Mouse (Mus musculus) heart, postnatal 10 days (tissue): ENCODE results near the gene Gm3755. TPM values are rescaled to one million over a fixed set of nuclear protein-coding genes. Genes with fewer than 3 reads are reported as not detected.
"Not testable (repeated sequence)": the region's sequence is repeated elsewhere in the genome, so short reads cannot be mapped to it uniquely, and the experiment has no call there.

Source experiments
- DNase-seq, 2 experiments: peaks; one replicate each; pipeline ENCODE4 v3.0.0; 2021
- intact Hi-C: fragments of 180-260 bp; cut with DNase I; formaldehyde crosslinking; loops from one replicate; pipeline ENCODE4 v1.15.1; 2025
- total RNA-seq, 2 experiments: library from RNA; stranded (reverse); gene quantifications; 2 replicates each; pipeline ENCODE4 v1.2.3; 2021

Gm3755 gene
- not detected for total RNA-seq

DNA sequence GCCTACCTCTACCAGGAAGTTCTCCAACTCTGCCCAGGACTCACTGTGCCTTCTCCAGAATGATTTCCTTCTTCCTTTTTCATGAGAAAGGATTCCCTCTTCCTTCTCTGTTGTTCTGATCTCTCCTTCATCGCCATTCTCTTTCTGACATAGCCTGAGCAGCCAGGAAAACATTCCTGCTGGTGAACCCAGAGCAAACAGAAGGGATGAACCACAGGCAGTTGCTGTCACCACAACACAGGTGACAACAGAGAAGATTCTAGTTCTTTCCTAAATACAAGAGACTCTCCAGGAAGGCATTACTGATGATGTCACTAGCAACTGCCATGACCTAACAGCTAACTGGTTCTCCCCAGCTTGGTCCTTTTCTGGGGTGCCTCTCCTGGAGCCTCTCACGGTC, at the start of gene Gm3755:
TSS of gene Gm3755 (minus strand) at position 101 of the 400 bp plus-strand sequence.
- DNase-seq, intact Hi-C loops: not testable (repeated sequence)

DNA sequence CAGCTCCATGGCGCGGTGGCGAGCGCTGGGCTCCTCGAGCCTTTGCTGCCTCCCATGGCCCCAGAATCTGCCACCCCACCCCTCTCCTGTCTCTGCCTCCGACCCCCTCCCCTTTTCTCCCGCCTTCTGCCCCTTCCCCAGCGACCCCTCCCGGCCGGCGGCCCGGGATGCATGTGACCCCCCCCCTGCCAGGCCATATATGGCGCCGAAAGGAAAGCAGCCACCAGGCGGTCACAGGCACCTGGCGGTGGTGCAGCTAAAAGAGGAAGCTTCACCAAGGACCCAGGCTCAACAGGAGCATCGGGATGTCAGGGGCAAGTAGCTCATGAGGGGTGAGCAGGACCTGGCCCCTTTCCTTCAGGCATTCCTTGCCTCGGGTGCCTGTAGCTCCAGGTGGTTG, 38.0 kb upstream of the Gm3755 start:
- intact Hi-C loops: not testable (repeated sequence)
- peak in 1 of 2 experiments; percentile 2 for DNase-seq

GRCm38 (mm10) chr14:7483662-7484061, 32.9 kb upstream of the Gm3755 start, which contains the start of gene Gm3752:
TSS of gene Gm3752 (minus strand) at chr14:7483762.
- DNase-seq, intact Hi-C loops: not testable (repeated sequence)

DNA sequence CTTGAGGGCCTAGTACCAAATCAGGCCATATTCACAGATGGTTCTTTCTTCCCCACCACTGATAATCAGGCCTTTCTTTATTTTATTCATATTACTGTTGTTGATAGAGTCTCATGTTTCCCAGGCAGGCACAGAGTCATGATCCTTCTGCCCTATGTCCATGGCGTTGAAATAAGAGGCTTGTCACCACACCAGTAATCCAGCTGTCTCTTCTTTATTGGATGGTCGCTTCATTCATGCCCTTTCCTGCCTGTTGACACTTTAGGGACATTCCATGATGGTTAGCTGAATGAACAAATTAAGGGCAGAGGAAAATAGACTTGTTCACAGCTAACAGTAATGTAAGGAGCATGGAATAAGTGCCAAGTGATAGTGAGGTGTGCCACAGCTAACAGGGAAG, 28.2 kb downstream of the Gm3755 start:
- DNase-seq, intact Hi-C loops: not testable (repeated sequence)

Other genes with a start within 250 kb of the Gm3755 start
- not detected for gene Gm3727, start 186.2 kb downstream of the Gm3755 start, total RNA-seq
- under 1 TPM; 0.25 to 0.43 TPM for gene Gm3739, start 135.9 kb downstream of the Gm3755 start, total RNA-seq
- gene Gm5797, start 118.5 kb downstream of the Gm3755 start, total RNA-seq: not detected
- not detected for gene Gm8374, start 85.8 kb downstream of the Gm3755 start, total RNA-seq
- under 1 TPM; 0.20 to 0.29 TPM for gene Gm3752, start 32.8 kb upstream of the Gm3755 start, total RNA-seq
- gene Gm3558, start 117.6 kb upstream of the Gm3755 start, total RNA-seq: 1 to 10 TPM; 4.0 to 5.0 TPM
- gene Gm10338, start 144.7 kb upstream of the Gm3755 start, total RNA-seq: not detected
- not detected for gene Gm10128, start 193.1 kb upstream of the Gm3755 start, total RNA-seq